Mouse (Mus musculus): Measurements from ENCODE around the gene Sf3b3. TPM values are rescaled to one million over a fixed set of nuclear protein-coding genes. Genes with fewer than 3 reads are reported as not detected.

Sf3b3 gene
- polyA plus RNA-seq, 1 experiment from 2014 or later: 203 TPM

DNA sequence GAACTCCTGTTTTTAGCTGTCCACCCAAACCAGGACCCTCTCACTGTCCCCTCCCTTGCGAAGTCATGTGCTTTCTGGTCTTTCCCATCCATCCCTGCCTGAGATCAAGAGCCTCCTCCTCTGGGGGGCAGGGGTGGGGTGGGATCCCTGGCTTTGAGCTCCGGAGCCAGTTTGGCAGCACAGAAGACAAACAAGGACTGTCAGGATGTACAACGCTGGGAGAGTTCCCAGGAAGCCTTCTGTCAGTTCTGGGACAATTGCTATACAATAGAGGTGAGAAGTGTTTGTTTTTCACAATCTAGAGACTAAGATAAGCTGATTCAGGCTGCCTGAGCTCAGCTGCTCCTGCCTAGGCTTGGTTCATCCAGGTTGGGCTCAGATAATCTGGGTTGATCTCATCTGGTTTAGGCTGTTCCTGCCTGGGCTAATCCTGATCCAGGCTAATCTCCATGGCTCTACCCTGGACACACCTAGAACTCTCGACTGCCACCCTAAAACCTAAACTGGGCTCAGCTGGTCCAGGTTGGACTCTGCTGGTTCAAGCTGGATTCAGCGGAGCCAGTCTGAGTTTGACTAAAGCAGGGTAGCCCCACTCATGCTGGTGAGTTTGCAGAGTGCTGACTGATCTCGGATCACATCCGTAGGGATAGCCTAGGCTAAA is 86.2 kb downstream of the Sf3b3 start:
- 73% methylated on average over 7 of the region's 7 CpGs for WGBS

More for the DNA sequence above, 86.2 kb downstream of the Sf3b3 start:
- ATAC-seq (ENCODE audit: low FRiP score): no peak
- Histone ChIP-seq H3K9ac (ENCODE audit: low read length) (no peak overlapping the region), H3K36me3 (ENCODE audit: control insufficient read depth, insufficient read depth, low read length) (no peaks in the 10 kb centered on the region), H3K4me1 (ENCODE audit: control insufficient read depth, insufficient read depth, low read length) (no peaks in the 10 kb centered on the region), H3K27ac (ENCODE audit: low read depth, low read length) (no peak overlapping the region), H3K9me3 (ENCODE audit: control insufficient read depth, low read length) (no peaks in the 10 kb centered on the region), H3K4me3 (ENCODE audit: low read depth, low read length) (no peak overlapping the region), H3K27me3 (ENCODE audit: control insufficient read depth, insufficient read depth, low read length) (no peaks in the 10 kb centered on the region), H3K4me2 (no peak overlapping the region)
- DNase-seq (ENCODE audit: low spot score, missing footprints): no peak

Other genes with a start within 250 kb of the Sf3b3 start
- 31.9 and 33.8 TPM in 2 replicates for gene Vac14, start 228.2 kb downstream of the Sf3b3 start, polyA plus RNA-seq (2014; fragmentation: Nextera tagmentation; extraction: Ambion mirVana)
- 7.4 and 9.6 TPM in 2 replicates for gene Mtss1l, start 125.3 kb downstream of the Sf3b3 start, polyA plus RNA-seq (2014; fragmentation: Nextera tagmentation; extraction: Ambion mirVana)
- gene Il34, start 40.9 kb downstream of the Sf3b3 start, polyA plus RNA-seq (2014; fragmentation: Nextera tagmentation; extraction: Ambion mirVana): 0.38 and 0.81 TPM in 2 replicates
- 65.3 and 70.0 TPM in 2 replicates for gene Cog4, start 187 bp downstream of the Sf3b3 start, polyA plus RNA-seq (2014; fragmentation: Nextera tagmentation; extraction: Ambion mirVana)
- gene Fuk, start 55.7 kb upstream of the Sf3b3 start, polyA plus RNA-seq (2014; fragmentation: Nextera tagmentation; extraction: Ambion mirVana): 4.0 and 4.3 TPM in 2 replicates
- 11.2 and 11.3 TPM in 2 replicates for gene St3gal2, start 73.1 kb upstream of the Sf3b3 start, polyA plus RNA-seq (2014; fragmentation: Nextera tagmentation; extraction: Ambion mirVana)
- 32.8 and 33.4 TPM in 2 replicates for gene Ddx19a, start 151.0 kb upstream of the Sf3b3 start, polyA plus RNA-seq (2014; fragmentation: Nextera tagmentation; extraction: Ambion mirVana)
- 7.9 and 8.3 TPM in 2 replicates for gene Ddx19b, start 185.0 kb upstream of the Sf3b3 start, polyA plus RNA-seq (2014; fragmentation: Nextera tagmentation; extraction: Ambion mirVana)
- 73.2 and 79.9 TPM in 2 replicates for gene Aars, start 186.4 kb upstream of the Sf3b3 start, polyA plus RNA-seq (2014; fragmentation: Nextera tagmentation; extraction: Ambion mirVana)
- 8.4 and 10.8 TPM in 2 replicates for gene Exosc6, start 209.6 kb upstream of the Sf3b3 start, polyA plus RNA-seq (2014; fragmentation: Nextera tagmentation; extraction: Ambion mirVana)
- gene Clec18a, start 245.6 kb upstream of the Sf3b3 start, polyA plus RNA-seq (2014; fragmentation: Nextera tagmentation; extraction: Ambion mirVana): 0.41 and 0.77 TPM in 2 replicates
- 5.0 and 7.1 TPM in 2 replicates for gene Pdpr, start 247.8 kb upstream of the Sf3b3 start, polyA plus RNA-seq (2014; fragmentation: Nextera tagmentation; extraction: Ambion mirVana)